Mouse (Mus musculus) MEL (cell line): ENCODE results near the gene Pomgnt1. TPM values are rescaled to one million over a fixed set of nuclear protein-coding genes. Genes with fewer than 3 reads are reported as not detected.

Source experiments
- DNase-seq: peaks from one replicate; pipeline ENCODE4 v3.0.0; 2011; ENCODE audit warnings: low read depth, low spot score
- H3K27ac ChIP-seq: 2 replicates; pipeline ENCODE4 v1.5.1; 2012; ENCODE audit warnings: low read depth, mild to moderate bottlenecking, control low read depth, low read length, moderate library complexity; ENCODE audit not compliant: control insufficient read depth
- H3K27me3 ChIP-seq, 2 experiments: fragments of 150-350 bp in 1 of 2; sonication (generic) in 1 of 2; 2 replicates each; pipeline ENCODE4 v1.6.1; 2012; ENCODE audit warnings: low read length in 2 of 2, mild to moderate bottlenecking in 2 of 2, improper control_type of control experiment in 1 of 2, moderate library complexity in 1 of 2; ENCODE audit not compliant: insufficient read depth in 2 of 2, control insufficient read depth in 1 of 2
- H3K36me3 ChIP-seq, 2 experiments: 2 replicates each; pipeline ENCODE4 v1.6.1; 2012 to 2014; ENCODE audit warnings: low read length in 2 of 2, improper control_type of control experiment in 1 of 2, inconsistent platforms in 1 of 2, mild to moderate bottlenecking in 1 of 2; ENCODE audit not compliant: insufficient read depth in 2 of 2, control insufficient read depth in 1 of 2
- H3K4me1 ChIP-seq, 2 experiments: fragments of 150-350 bp in 1 of 2; sonication (generic) in 1 of 2; 2 replicates each; pipeline ENCODE4 v1.6.1; 2012; ENCODE audit warnings: low read length in 2 of 2, improper control_type of control experiment in 1 of 2, mild to moderate bottlenecking in 1 of 2; ENCODE audit not compliant: insufficient read depth in 2 of 2, control insufficient read depth in 1 of 2
- H3K4me3 ChIP-seq, 2 experiments: fragments of 150-350 bp in 1 of 2; sonication (generic) in 1 of 2; 2 replicates each; pipeline ENCODE4 v1.5.1; 2012; ENCODE audit warnings: low read depth in 2 of 2, low read length in 2 of 2, mild to moderate bottlenecking in 2 of 2, moderate library complexity in 2 of 2, control low read depth in 1 of 2, improper control_type of control experiment in 1 of 2; ENCODE audit not compliant: control insufficient read depth in 1 of 2, insufficient read depth in 1 of 2
- H3K79me2 ChIP-seq: 2 replicates; pipeline ENCODE4 v1.6.1; 2012; ENCODE audit warnings: mild to moderate bottlenecking, low read length, moderate library complexity; ENCODE audit not compliant: control insufficient read depth, poor library complexity, insufficient read depth
- H3K9ac ChIP-seq: 2 replicates; pipeline ENCODE4 v1.6.1; 2012; ENCODE audit warnings: low read depth, mild to moderate bottlenecking, control low read depth, low read length, moderate library complexity; ENCODE audit not compliant: control insufficient read depth, poor library complexity, severe bottlenecking
- H3K9me3 ChIP-seq: fragments of 150-350 bp; sonication (generic); replicated peaks from 2 replicates; pipeline ENCODE4 v1.6.1; 2012; ENCODE audit warnings: mild to moderate bottlenecking, low read length, improper control_type of control experiment, moderate library complexity; ENCODE audit not compliant: insufficient read depth
- BHLHE40 ChIP-seq: IDR thresholded peaks from 2 replicates; pipeline ENCODE4 v1.6.1; 2012; ENCODE audit warnings: low read depth, mild to moderate bottlenecking, inconsistent platforms, low read length, improper control_type of control experiment, borderline replicate concordance
- ELF1 ChIP-seq: IDR thresholded peaks from 2 replicates; pipeline ENCODE4 v1.6.1; 2014; ENCODE audit warnings: low read depth, mild to moderate bottlenecking, inconsistent platforms, low read length, improper control_type of control experiment, moderate library complexity
- EP300 ChIP-seq, 2 experiments: IDR thresholded peaks; 2 replicates each; pipeline ENCODE4 v1.6.1; 2011; ENCODE audit warnings: improper control_type of control experiment in 2 of 2, low read length in 2 of 2, low read depth in 1 of 2, mild to moderate bottlenecking in 1 of 2
- ETS1 ChIP-seq: IDR thresholded peaks from 2 replicates; pipeline ENCODE4 v1.6.1; 2012; ENCODE audit warnings: low read depth, mild to moderate bottlenecking, inconsistent platforms, low read length, improper control_type of control experiment, moderate library complexity
- GABPA ChIP-seq: IDR thresholded peaks from 2 replicates; pipeline ENCODE4 v1.6.1; 2012; ENCODE audit warnings: low read depth, mild to moderate bottlenecking, inconsistent platforms, low read length, improper control_type of control experiment, moderate library complexity
- HCFC1 ChIP-seq: IDR thresholded peaks from 2 replicates; pipeline ENCODE4 v1.6.1; 2012; ENCODE audit warnings: low read depth, mild to moderate bottlenecking, inconsistent platforms, low read length, improper control_type of control experiment, moderate library complexity
- KAT2A ChIP-seq: conservative IDR thresholded peaks from 2 replicates; pipeline ENCODE4 v1.6.1; 2012; ENCODE audit warnings: low read depth, low read length, improper control_type of control experiment, inconsistent platforms
- MAFK ChIP-seq: IDR thresholded peaks from 2 replicates; pipeline ENCODE4 v1.6.1; 2011; ENCODE audit warnings: low read depth, mild to moderate bottlenecking, low read length, improper control_type of control experiment, borderline replicate concordance
- MEF2A ChIP-seq: IDR thresholded peaks from 2 replicates; pipeline ENCODE4 v1.6.1; 2014; ENCODE audit warnings: low read depth, mild to moderate bottlenecking, inconsistent platforms, low read length, improper control_type of control experiment; ENCODE audit not compliant: poor library complexity, insufficient replicate concordance, severe bottlenecking; ENCODE audit errors: extremely low read depth
- NELFE ChIP-seq: IDR thresholded peaks from 2 replicates; pipeline ENCODE4 v1.6.1; 2011; ENCODE audit warnings: low read depth, low read length, improper control_type of control experiment
- NRF1 ChIP-seq: IDR thresholded peaks from 2 replicates; pipeline ENCODE4 v1.6.1; 2014; ENCODE audit warnings: low read depth, mild to moderate bottlenecking, inconsistent platforms, low read length, improper control_type of control experiment, moderate library complexity; ENCODE audit not compliant: poor library complexity, insufficient read depth, severe bottlenecking
- POLR2AphosphoS2 ChIP-seq: IDR thresholded peaks from 2 replicates; pipeline ENCODE4 v1.6.1; 2011; ENCODE audit warnings: low read length, improper control_type of control experiment
- POLR2AphosphoS5 ChIP-seq: IDR thresholded peaks from 2 replicates; pipeline ENCODE4 v1.6.1; 2012; ENCODE audit warnings: low read depth, borderline replicate concordance, mild to moderate bottlenecking, inconsistent platforms, low read length, moderate library complexity, mixed read lengths
- RCOR1 ChIP-seq: IDR thresholded peaks from 2 replicates; pipeline ENCODE4 v1.6.1; 2012; ENCODE audit warnings: low read depth, mild to moderate bottlenecking, inconsistent platforms, low read length, improper control_type of control experiment
- SMC3 ChIP-seq: IDR thresholded peaks from 2 replicates; pipeline ENCODE4 v1.6.1; 2011; ENCODE audit warnings: low read depth, low read length, improper control_type of control experiment
- TCF12 ChIP-seq: IDR thresholded peaks from 2 replicates; pipeline ENCODE4 v1.6.1; 2014; ENCODE audit warnings: low read depth, mild to moderate bottlenecking, inconsistent platforms, low read length, improper control_type of control experiment, moderate library complexity
- USF2 ChIP-seq, 2 experiments: IDR thresholded peaks; 2 replicates each; pipeline ENCODE4 v1.6.1; 2011 to 2012; ENCODE audit warnings: improper control_type of control experiment in 2 of 2, low read length in 2 of 2, borderline replicate concordance in 1 of 2, inconsistent platforms in 1 of 2, low read depth in 1 of 2, mild to moderate bottlenecking in 1 of 2; ENCODE audit not compliant: insufficient read depth in 1 of 2
- ZC3H11A ChIP-seq: IDR thresholded peaks from 2 replicates; pipeline ENCODE4 v1.6.1; 2012; ENCODE audit warnings: low read depth, mild to moderate bottlenecking, inconsistent platforms, low read length, improper control_type of control experiment
- ZKSCAN1 ChIP-seq: IDR thresholded peaks from 2 replicates; pipeline ENCODE4 v1.6.1; 2012; ENCODE audit warnings: low read depth, mild to moderate bottlenecking, inconsistent platforms, low read length, improper control_type of control experiment, moderate library complexity
- polyA plus RNA-seq, 2 experiments: library from polyadenylated mRNA; stranded (reverse) in 1 of 2; unstranded in 1 of 2; fragments of >175 nt in 1 of 2; fragments of >200 nt in 1 of 2; gene quantifications; 2 replicates each; pipeline versions ENCODE4 v1.2.1 to v1.2.4; 2012; ENCODE audit warnings: low replicate concordance in 2 of 2, low read depth in 1 of 2; ENCODE audit not compliant: insufficient read length in 2 of 2, insufficient read depth in 1 of 2, missing spikeins in 1 of 2
- total RNA-seq: library from RNA; depleted of rRNA; stranded (reverse); fragments of 300-350 nt; gene quantifications from 2 replicates; pipeline ENCODE4 v1.2.3, GENCODE M21; 2012

The Pomgnt1 gene
- total and polyA plus RNA-seq, 3 experiments = 33.6 to 35.3 TPM; not detected in 1

GRCm38 (mm10) chr4:116182079-116182478 lies 58.4 kb downstream of the Pomgnt1 start:
- Histone ChIP-seq H3K36me3 (no peaks in the 10 kb centered on the region; a peak in 1 of 4 replicates), H3K4me3 (no peak overlapping the region), H3K27ac (no peak overlapping the region), H3K9me3 (no peaks in the 10 kb centered on the region), H3K9ac (no peak overlapping the region), H3K4me1 (0 out of 4 replicates have a peak, but pooled peaks cover 0 to 4% of the 10 kb centered on the region in 2 experiments), H3K27me3 (peaks cover 0 to 2% of the 10 kb centered on the region in 2 experiments; a peak in 1 of 4 replicates), H3K79me2 (no peaks in the 10 kb centered on the region)
- no peak for DNase-seq
- no peak for TF ChIP-seq ZC3H11A
- TF ChIP-seq TCF12 = no peak
- no peak for TF ChIP-seq GABPA
- TF ChIP-seq ZKSCAN1 = no peak

GRCm38 (mm10) chr4:116182745-116183144 lies 59.1 kb downstream of the Pomgnt1 start:
- no peak for TF ChIP-seq KAT2A
- TF ChIP-seq BHLHE40 = no peak
- H3K9me3 ChIP-seq = no peaks in the 10 kb centered on the region
- H3K79me2 ChIP-seq = no peaks in the 10 kb centered on the region
- H3K27ac ChIP-seq = no peak overlapping the region
- no peaks in the 10 kb centered on the region for H3K36me3 ChIP-seq
- H3K4me3 ChIP-seq = no peak overlapping the region
- peaks cover 0 to 2% of the 10 kb centered on the region in 2 experiments; a peak in 1 of 4 replicates for H3K27me3 ChIP-seq
- no peak overlapping the region for H3K9ac ChIP-seq
- DNase-seq = no peak
- H3K4me1 ChIP-seq = no peaks in the 10 kb centered on the region

DNA sequence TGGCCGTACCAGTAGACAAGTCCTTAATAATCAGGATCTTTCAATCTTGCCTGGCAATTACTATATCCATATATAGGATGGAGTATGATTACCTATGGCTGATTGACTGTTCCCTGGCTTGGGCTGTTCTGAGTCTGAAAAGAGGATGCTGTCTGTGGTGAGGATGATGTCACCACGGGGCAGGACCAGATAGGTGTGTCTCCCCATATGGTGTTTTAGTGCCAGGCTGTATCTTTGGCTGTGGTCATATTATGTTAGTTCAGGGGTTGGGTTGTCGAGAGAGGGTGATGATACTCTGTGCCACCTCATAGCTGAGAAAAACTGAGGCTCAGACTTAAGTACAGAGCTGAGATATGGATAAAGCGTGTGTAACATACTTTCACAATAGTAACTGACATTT lies 61.4 kb downstream of the Pomgnt1 start:
- no peak overlapping the region for H3K4me3 ChIP-seq
- no peaks in the 10 kb centered on the region for H3K9me3 ChIP-seq
- TF ChIP-seq RCOR1 = no peak
- no peak for TF ChIP-seq GABPA
- TF ChIP-seq ETS1 = no peak
- no peak for TF ChIP-seq ZKSCAN1
- TF ChIP-seq SMC3 = no peak
- no peak for TF ChIP-seq MEF2A
- no peak for TF ChIP-seq KAT2A
- no peak for TF ChIP-seq NRF1
- TF ChIP-seq EP300 (IDR thresholded peaks at IDR 0.05; ENCODE audit: low read depth in 1 of 2, low read length in 2 of 2) = no peak
- no peak for TF ChIP-seq USF2 (IDR thresholded peaks at IDR 0.05; ENCODE audit: borderline replicate concordance in 1 of 2, insufficient read depth in 1 of 2, low read depth in 1 of 2, low read length in 2 of 2)
- TF ChIP-seq POLR2AphosphoS2 = no peak
- TF ChIP-seq POLR2AphosphoS5 = no peak
- TF ChIP-seq ELF1 = no peak
- TF ChIP-seq NELFE = no peak
- no peak for TF ChIP-seq HCFC1
- TF ChIP-seq MAFK = no peak
- TF ChIP-seq, all 39 proteins: peak for 0
- H3K9ac ChIP-seq = no peak overlapping the region
- peaks cover 0 to 2% of the 10 kb centered on the region in 2 experiments; a peak in 1 of 4 replicates for H3K27me3 ChIP-seq
- no peaks in the 10 kb centered on the region for H3K4me1 ChIP-seq
- H3K36me3 ChIP-seq = no peaks in the 10 kb centered on the region
- no peak for DNase-seq
- H3K27ac ChIP-seq = no peak overlapping the region
- no peaks in the 10 kb centered on the region for H3K79me2 ChIP-seq
